ENCODE assay signal across 8 mouse cellular contexts in genomic region chr7:16294837-16295236, GRCm38 (mm10). TPM values are rescaled to one million over a fixed set of nuclear protein-coding genes. Genes with fewer than 3 reads are reported as not detected.
DNase-seq lines count a peak whose midpoint lies in the region; ATAC-seq and TF ChIP-seq lines count a peak whose summit lies in the region.

No protein-coding gene starts in this region.

- TF ChIP-seq EP300 in liver, embryonic 14.5 days (IDR thresholded peaks at IDR 0.05; ENCODE audit: low read depth) = peak; percentile 93

- H3K9ac ChIP-seq in heart, embryonic 14.5 days (ENCODE audit: low read length) = peak overlapping the region; percentile 67
- peak overlapping the region; percentile 70 for H3K9ac ChIP-seq in liver, embryonic 14.5 days (replicated peaks)
- peak overlapping the region; percentile 74 for H3K9ac ChIP-seq in stomach, embryonic 16.5 days (ENCODE audit: low read length)

- peak; percentile 76 for ATAC-seq in heart, embryonic 14.5 days (ENCODE audit: insufficient number of reproducible peaks, insufficient read depth, low FRiP score, low read depth)
- ATAC-seq in liver, embryonic 14.5 days (ENCODE audit: insufficient read depth) = peak; percentile 84
- ATAC-seq in stomach, embryonic 16.5 days (ENCODE audit: insufficient read depth, low FRiP score) = peak; percentile 87

- peak overlapping the region; percentile 53 to 58 for H3K4me3 ChIP-seq in heart, embryonic 14.5 days (ENCODE audit: control insufficient read depth in 1 of 2, insufficient read depth in 1 of 2, low read depth in 1 of 2, low read length in 2 of 2)
- peak overlapping the region; percentile 54 to 57 for H3K4me3 ChIP-seq in liver, embryonic 14.5 days (ENCODE audit: insufficient read depth in 1 of 2, low read depth in 2 of 2, low read length in 2 of 2)
- peak overlapping the region; percentile 65 for H3K4me3 ChIP-seq in stomach, embryonic 16.5 days (replicated peaks; ENCODE audit: low read length)

- no peaks in the 10 kb centered on the region for H3K9me3 ChIP-seq in heart, embryonic 14.5 days (ENCODE audit: control insufficient read depth, low read length)
- no peaks in the 10 kb centered on the region for H3K9me3 ChIP-seq in liver, embryonic 14.5 days (ENCODE audit: control insufficient read depth, low read length)
- no peaks in the 10 kb centered on the region for H3K9me3 ChIP-seq in stomach, embryonic 16.5 days (replicated peaks; ENCODE audit: control insufficient read depth, low read length)

- TF ChIP-seq CTCF in liver, embryonic 14.5 days (IDR thresholded peaks at IDR 0.05; ENCODE audit: low read depth) = peak; percentile 99

- peaks cover 11 to 21% of the 10 kb centered on the region in 2 experiments for H3K4me1 ChIP-seq in heart, embryonic 14.5 days (ENCODE audit: control insufficient read depth in 2 of 2, insufficient read depth in 2 of 2, low read length in 2 of 2)
- H3K4me1 ChIP-seq in liver, embryonic 14.5 days (replicated peaks; ENCODE audit: control insufficient read depth in 2 of 2, insufficient read depth in 2 of 2, low read length in 1 of 2) = peaks cover 15 to 21% of the 10 kb centered on the region in 2 experiments
- H3K4me1 ChIP-seq in stomach, embryonic 16.5 days (ENCODE audit: control insufficient read depth, insufficient read depth, low read length) = peaks cover 20% of the 10 kb centered on the region

- under 1% methylated on average over 23 of the region's 23 CpGs for WGBS in heart, embryonic 14.5 days
- WGBS in liver, embryonic 14.5 days (ENCODE audit: insufficient replicate concordance) = under 1% methylated on average over 23 of the region's 23 CpGs
- WGBS in stomach, embryonic 16.5 days = under 1% methylated on average over 23 of the region's 23 CpGs

- peak overlapping the region; percentile 79 for H3K4me2 ChIP-seq in heart, embryonic 14.5 days (ENCODE audit: low read length)
- peak overlapping the region; percentile 79 for H3K4me2 ChIP-seq in liver, embryonic 14.5 days (ENCODE audit: low read depth)
- H3K4me2 ChIP-seq in stomach, embryonic 16.5 days (ENCODE audit: low read depth, low read length) = peak overlapping the region; percentile 93

- H3K27ac ChIP-seq in heart, embryonic 14.5 days (replicated peaks in 1 of 2; ENCODE audit: control insufficient read depth in 1 of 2, insufficient read depth in 1 of 2, low read depth in 2 of 2, low read length in 2 of 2) = peak overlapping the region; percentile 88 to 98
- H3K27ac ChIP-seq in liver, embryonic 14.5 days = peak overlapping the region; percentile 92
- H3K27ac ChIP-seq in stomach, embryonic 16.5 days (ENCODE audit: low read length) = peak overlapping the region; percentile 93

- peak; percentile 94 to 96 for DNase-seq in CD8-positive naive resting alpha-beta T cell, adult 2 months (ENCODE audit: low read depth in 2 of 2, low spot score in 2 of 2)
- peak; percentile 94 for DNase-seq in c-Kit-negative CD71-positive TER-119-positive erythroid progenitor cells, embryonic 14.5 days (ENCODE audit: low read depth, low spot score)
- peak; percentile 92 for DNase-seq in fibroblast of lung, adult 2 months (ENCODE audit: low read depth)
- peak; percentile 97 for DNase-seq in kidney, postnatal 10 days
- peak; percentile 92 to 95 (median 93) for DNase-seq in liver, embryonic 14.5 days (ENCODE audit: low read depth in 3 of 3, low spot score in 3 of 3)
- peak; percentile 98 for DNase-seq in neural tube, embryonic 10.5 days (ENCODE audit: extremely low spot score, low spot score)

- no peaks in the 10 kb centered on the region for H3K27me3 ChIP-seq in heart, embryonic 14.5 days (ENCODE audit: control insufficient read depth, insufficient read depth, low read length)
- H3K27me3 ChIP-seq in liver, embryonic 14.5 days (ENCODE audit: control insufficient read depth, insufficient read depth, low read length) = peaks cover 13% of the 10 kb centered on the region
- H3K27me3 ChIP-seq in stomach, embryonic 16.5 days (ENCODE audit: control insufficient read depth, insufficient read depth, low read length) = no peaks in the 10 kb centered on the region

- H3K36me3 ChIP-seq in heart, embryonic 14.5 days (ENCODE audit: control insufficient read depth, insufficient read depth, low read length) = no peaks in the 10 kb centered on the region
- H3K36me3 ChIP-seq in liver, embryonic 14.5 days (replicated peaks; ENCODE audit: control insufficient read depth, insufficient read depth, low read depth) = no peaks in the 10 kb centered on the region
- H3K36me3 ChIP-seq in stomach, embryonic 16.5 days (ENCODE audit: control insufficient read depth, insufficient read depth, low read length) = no peaks in the 10 kb centered on the region

RNA-seq across cellular contexts. Expression of gene Ccdc9, which starts 8.2 kb away (rescaled TPM):
- 10.6 and 11.2 TPM in 2 replicates for polyA plus RNA-seq in heart, embryonic 14.5 days (2014; fragmentation: Nextera tagmentation; extraction: Ambion mirVana)
- polyA plus RNA-seq in liver, embryonic 14.5 days (2012; rRNA removed) = 15.9 and 24.7 TPM in 2 replicates
- polyA plus RNA-seq in liver, embryonic 14.5 days (2014; fragmentation: Nextera tagmentation; extraction: Ambion mirVana) = 4.2 and 7.6 TPM in 2 replicates
- polyA plus RNA-seq in stomach, embryonic 16.5 days (2015; fragmentation: Nextera tagmentation; extraction: Ambion mirVana) = 16.7 and 18.8 TPM in 2 replicates

RNA-seq across cellular contexts. Expression of gene Bbc3, which starts 13.4 kb away (rescaled TPM):
- 3.8 and 5.2 TPM in 2 replicates for polyA plus RNA-seq in heart, embryonic 14.5 days (2014; fragmentation: Nextera tagmentation; extraction: Ambion mirVana)
- 3.2 and 3.8 TPM in 2 replicates for polyA plus RNA-seq in liver, embryonic 14.5 days (2012; rRNA removed)
- polyA plus RNA-seq in liver, embryonic 14.5 days (2014; fragmentation: Nextera tagmentation; extraction: Ambion mirVana) = 2.0 and 3.3 TPM in 2 replicates
- 3.7 and 4.1 TPM in 2 replicates for polyA plus RNA-seq in stomach, embryonic 16.5 days (2015; fragmentation: Nextera tagmentation; extraction: Ambion mirVana)

RNA-seq across cellular contexts. Expression of gene Inafm1, which starts 21.4 kb away (rescaled TPM):
- 9.9 and 11.7 TPM in 2 replicates for polyA plus RNA-seq in heart, embryonic 14.5 days (2014; fragmentation: Nextera tagmentation; extraction: Ambion mirVana)
- polyA plus RNA-seq in liver, embryonic 14.5 days (2012; rRNA removed) = 7.9 and 8.3 TPM in 2 replicates
- 3.5 and 4.0 TPM in 2 replicates for polyA plus RNA-seq in liver, embryonic 14.5 days (2014; fragmentation: Nextera tagmentation; extraction: Ambion mirVana)
- polyA plus RNA-seq in stomach, embryonic 16.5 days (2015; fragmentation: Nextera tagmentation; extraction: Ambion mirVana) = 11.8 and 12.8 TPM in 2 replicates

RNA-seq across cellular contexts. Expression of gene C5ar1, which starts 35.5 kb away (rescaled TPM):
- polyA plus RNA-seq in heart, embryonic 14.5 days (2014; fragmentation: Nextera tagmentation; extraction: Ambion mirVana) = 3.3 and 3.7 TPM in 2 replicates
- polyA plus RNA-seq in liver, embryonic 14.5 days (2012; rRNA removed) = 0.95 and 1.1 TPM in 2 replicates
- 1.1 and 1.9 TPM in 2 replicates for polyA plus RNA-seq in liver, embryonic 14.5 days (2014; fragmentation: Nextera tagmentation; extraction: Ambion mirVana)
- 4.6 and 4.8 TPM in 2 replicates for polyA plus RNA-seq in stomach, embryonic 16.5 days (2015; fragmentation: Nextera tagmentation; extraction: Ambion mirVana)

RNA-seq across cellular contexts. Expression of gene C5ar2, which starts 50.9 kb away (rescaled TPM):
- 0.80 and 0.94 TPM in 2 replicates for polyA plus RNA-seq in heart, embryonic 14.5 days (2014; fragmentation: Nextera tagmentation; extraction: Ambion mirVana)
- polyA plus RNA-seq in liver, embryonic 14.5 days (2012; rRNA removed) = 0.47 and 0.56 TPM in 2 replicates
- polyA plus RNA-seq in liver, embryonic 14.5 days (2014; fragmentation: Nextera tagmentation; extraction: Ambion mirVana) = 0.30 and 0.33 TPM in 2 replicates
- 0.21 and 0.30 TPM in 2 replicates for polyA plus RNA-seq in stomach, embryonic 16.5 days (2015; fragmentation: Nextera tagmentation; extraction: Ambion mirVana)

Comparison
In these comparisons a context has a peak if more than half of its experiments do, and no peak if none do; other contexts are left out.
1. Peak in every context shown above with its lines: DNase-seq, ATAC-seq, H3K4me3 ChIP-seq and H3K27ac ChIP-seq.